Mouse (Mus musculus) gastrocnemius, adult 2 months (tissue): ENCODE results near the gene Urgcp. TPM values are rescaled to one million over a fixed set of nuclear protein-coding genes. Genes with fewer than 3 reads are reported as not detected.

Experiments
- DNase-seq: peaks from one replicate; pipeline ENCODE4 v3.0.0; 2022
- H3K27ac ChIP-seq: fragments of 200-600 bp; 2 replicates; pipeline ENCODE4 v1.8.1; 2022; ENCODE audit warnings: mild to moderate bottlenecking
- H3K4me3 ChIP-seq: fragments of 200-600 bp; 2 replicates; pipeline ENCODE4 v1.8.1; 2022; ENCODE audit warnings: mild to moderate bottlenecking, moderate library complexity
- CTCF ChIP-seq: fragments of 200-600 bp; IDR thresholded peaks from 2 replicates; pipeline ENCODE4 v1.8.1; 2022; ENCODE audit warnings: antibody characterized with exemption, mild to moderate bottlenecking, moderate library complexity
- intact Hi-C: fragments of 180-260 bp; cut with DNase I; formaldehyde crosslinking; loops from one replicate; pipeline ENCODE4 v1.15.1; 2025
- total RNA-seq, 2 experiments: library from RNA; stranded (reverse); gene quantifications; 2 replicates each; pipeline ENCODE4 v1.2.3; 2021

Urgcp gene
- total RNA-seq, 2 experiments from 2014 or later = 42.2 to 48.9 TPM

- H3K4me3 ChIP-seq = no peak overlapping the region
- intact Hi-C loops = no loop called here
- DNase-seq = no peak
Observed at GRCm38 (mm10) chr11:5797371-5797770, 35.2 kb upstream of the Urgcp start.

GRCm38 (mm10) chr11:5796939-5797338 is 34.8 kb upstream of the Urgcp start:
- intact Hi-C loops = no loop called here
- TF ChIP-seq CTCF = no peak
- H3K27ac ChIP-seq = no peak overlapping the region
- DNase-seq = no peak
- no peak overlapping the region for H3K4me3 ChIP-seq

More at GRCm38 (mm10) chr11:5797371-5797770, 35.2 kb upstream of the Urgcp start:
- no peak overlapping the region for H3K27ac ChIP-seq
- TF ChIP-seq CTCF = no peak

- TF ChIP-seq CTCF = no peak
- H3K4me3 ChIP-seq = no peak overlapping the region
- intact Hi-C loops = no loop called here
- H3K27ac ChIP-seq = peak overlapping the region; percentile 53
- DNase-seq = peak; percentile 51
Observed at GRCm38 (mm10) chr11:5795706-5796105, 33.5 kb upstream of the Urgcp start.

- intact Hi-C loops = no loop called here
- no peak for TF ChIP-seq CTCF
- no peak for DNase-seq
- peak overlapping the region; percentile 53 for H3K27ac ChIP-seq
- no peak overlapping the region for H3K4me3 ChIP-seq
Observed at GRCm38 (mm10) chr11:5795290-5795689, 33.1 kb upstream of the Urgcp start.

GRCm38 (mm10) chr11:5790431-5790830 is 28.3 kb upstream of the Urgcp start:
- no peak for DNase-seq
- TF ChIP-seq CTCF = no peak
- Histone ChIP-seq H3K4me3 (no peak overlapping the region), H3K27ac (no peak overlapping the region)
- intact Hi-C loops = no loop called here

- no peak for TF ChIP-seq CTCF
- no peak for DNase-seq
- Histone ChIP-seq H3K27ac (peak overlapping the region; percentile 96), H3K4me3 (peak overlapping the region; percentile 83)
- intact Hi-C loops = loop anchor here (2.0 to 5.0 kb wide), 4 partner anchors 49 to 308 kb away; no protein-coding TSS in a partner anchor
Observed at GRCm38 (mm10) chr11:5789754-5790333, 27.7 kb upstream of the Urgcp start.

GRCm38 (mm10) chr11:5789071-5789753 is 27.0 kb upstream of the Urgcp start:
- TF ChIP-seq CTCF = peak; percentile 42
- H3K27ac ChIP-seq = peak overlapping the region; percentile 96
- no peak for DNase-seq
- intact Hi-C loops = loop anchor here (2.0 to 5.0 kb wide), 4 partner anchors 48 to 307 kb away; no protein-coding TSS in a partner anchor
- H3K4me3 ChIP-seq = peak overlapping the region; percentile 83

- TF ChIP-seq CTCF = peak; percentile 89
- DNase-seq = peak; percentile 97
- intact Hi-C loops = loop anchor here (2.0 to 5.0 kb wide), 4 partner anchors 48 to 306 kb away; no protein-coding TSS in a partner anchor
- H3K4me3 ChIP-seq = peak within 1 kb of the TSS; percentile 83
- peak within 1 kb of the TSS; percentile 96 for H3K27ac ChIP-seq
Observed at GRCm38 (mm10) chr11:5788056-5789014, 26.2 kb upstream of the Urgcp start, which contains the start of gene Dbnl. Gene Dbnl (plus strand): TSS chr11:5788488.

GRCm38 (mm10) chr11:5787671-5788055 is 25.5 kb upstream of the Urgcp start:
- TF ChIP-seq CTCF = no peak
- DNase-seq = no peak
- Histone ChIP-seq H3K27ac (peak overlapping the region; percentile 96), H3K4me3 (peak overlapping the region; percentile 83)
- intact Hi-C loops = loop anchor here (2.0 to 5.0 kb wide), 4 partner anchors 47 to 305 kb away; no protein-coding TSS in a partner anchor

- no peak overlapping the region for H3K27ac ChIP-seq
- no peak overlapping the region for H3K4me3 ChIP-seq
- intact Hi-C loops = loop anchor here (5.0 kb wide), 2 partner anchors 78 to 303 kb away; no protein-coding TSS in a partner anchor
- no peak for TF ChIP-seq CTCF
- no peak for DNase-seq
Observed at GRCm38 (mm10) chr11:5785732-5786131, 23.6 kb upstream of the Urgcp start.

- H3K4me3 ChIP-seq = no peak overlapping the region
- no peak for TF ChIP-seq CTCF
- H3K27ac ChIP-seq = no peak overlapping the region
- no peak for DNase-seq
- intact Hi-C loops = no loop called here
Observed at GRCm38 (mm10) chr11:5782199-5782944, 20.2 kb upstream of the Urgcp start.

- intact Hi-C loops = no loop called here
- H3K27ac ChIP-seq = no peak overlapping the region
- no peak for DNase-seq
- no peak for TF ChIP-seq CTCF
- H3K4me3 ChIP-seq = no peak overlapping the region
Observed at GRCm38 (mm10) chr11:5780035-5780499, 17.9 kb upstream of the Urgcp start.
